Mouse (Mus musculus): ENCODE measurements around the gene Gjb4. TPM values are rescaled to one million over a fixed set of nuclear protein-coding genes. Genes with fewer than 3 reads are reported as not detected.
A peak's percentile ranks its signal among the peaks of the same experiment; 100 is the strongest.

The Gjb4 gene
- polyA plus RNA-seq, 1 experiment from 2014 or later: not detected

- no peak for ATAC-seq (ENCODE audit: insufficient number of reproducible peaks, insufficient read depth, low FRiP score, low read depth)
- no peaks in the 10 kb centered on the region for H3K27me3 ChIP-seq (ENCODE audit: control insufficient read depth, insufficient read depth, low read length)
- no peaks in the 10 kb centered on the region for H3K9me3 ChIP-seq (ENCODE audit: control insufficient read depth, low read depth, low read length)
- H3K9ac ChIP-seq (replicated peaks; ENCODE audit: low read depth, low read length): no peak overlapping the region
- H3K36me3 ChIP-seq (ENCODE audit: control insufficient read depth, insufficient read depth, low read length): no peaks in the 10 kb centered on the region
- H3K4me1 ChIP-seq (ENCODE audit: control insufficient read depth, insufficient read depth, low read length): no peaks in the 10 kb centered on the region
- no peak overlapping the region for H3K27ac ChIP-seq (ENCODE audit: low read length)
- H3K4me3 ChIP-seq (ENCODE audit: low read depth, low read length): no peak overlapping the region
- no peak overlapping the region for H3K4me2 ChIP-seq (replicated peaks; ENCODE audit: low read depth, low read length)
- 74% methylated on average over 3 of the region's 3 CpGs for WGBS
Observed at GRCm38 (mm10) chr4:127362520-127362919, 8.6 kb upstream of the Gjb4 start.

GRCm38 (mm10) chr4:127358018-127358417, 4.1 kb upstream of the Gjb4 start, which contains the start of gene Gjb5:
Gene Gjb5, minus strand, starts transcription at chr4:127358181.
- Histone ChIP-seq H3K9ac (replicated peaks; ENCODE audit: low read depth, low read length) (no peak within 1 kb of the TSS), H3K4me2 (replicated peaks; ENCODE audit: low read depth, low read length) (peak within 1 kb of the TSS; percentile 15)

GRCm38 (mm10) chr4:127354506-127355485, 915 bp upstream of the Gjb4 start:
- H3K4me3 ChIP-seq (ENCODE audit: low read depth, low read length): no peak overlapping the region
- no peak overlapping the region for H3K4me2 ChIP-seq (replicated peaks; ENCODE audit: low read depth, low read length)
- H3K27ac ChIP-seq (ENCODE audit: low read length): no peak overlapping the region
- WGBS: 30% methylated on average over 15 of the region's 15 CpGs
- H3K9ac ChIP-seq (replicated peaks; ENCODE audit: low read depth, low read length): no peak overlapping the region
- H3K9me3 ChIP-seq (ENCODE audit: control insufficient read depth, low read depth, low read length): no peaks in the 10 kb centered on the region
- no peaks in the 10 kb centered on the region for H3K27me3 ChIP-seq (ENCODE audit: control insufficient read depth, insufficient read depth, low read length)
- 0 out of 2 replicates have a peak, but pooled peaks have one; percentile 19 for ATAC-seq (ENCODE audit: insufficient number of reproducible peaks, insufficient read depth, low FRiP score, low read depth)
- no peaks in the 10 kb centered on the region for H3K36me3 ChIP-seq (ENCODE audit: control insufficient read depth, insufficient read depth, low read length)
- peaks cover 7% of the 10 kb centered on the region; the same call in 1 of the 2 replicates for H3K4me1 ChIP-seq (ENCODE audit: control insufficient read depth, insufficient read depth, low read length)

More at GRCm38 (mm10) chr4:127358018-127358417, 4.1 kb upstream of the Gjb4 start, which contains the start of gene Gjb5:
- no peak for ATAC-seq (ENCODE audit: insufficient number of reproducible peaks, insufficient read depth, low FRiP score, low read depth)
- Histone ChIP-seq H3K4me1 (ENCODE audit: control insufficient read depth, insufficient read depth, low read length) (peaks cover 7% of the 10 kb centered on the region; the same call in 1 of the 2 replicates), H3K27me3 (ENCODE audit: control insufficient read depth, insufficient read depth, low read length) (no peaks in the 10 kb centered on the region), H3K27ac (ENCODE audit: low read length) (no peak within 1 kb of the TSS), H3K4me3 (ENCODE audit: low read depth, low read length) (no peak within 1 kb of the TSS), H3K9me3 (ENCODE audit: control insufficient read depth, low read depth, low read length) (no peaks in the 10 kb centered on the region), H3K36me3 (ENCODE audit: control insufficient read depth, insufficient read depth, low read length) (no peaks in the 10 kb centered on the region)
- 13% methylated on average over 5 of the region's 5 CpGs for WGBS

GRCm38 (mm10) chr4:127352594-127352993, 1.3 kb downstream of the Gjb4 start:
- no peak overlapping the region for H3K27ac ChIP-seq (ENCODE audit: low read length)

GRCm38 (mm10) chr4:127349560-127350300, 4.2 kb downstream of the Gjb4 start:
- no peak for ATAC-seq (ENCODE audit: insufficient number of reproducible peaks, insufficient read depth, low FRiP score, low read depth)
- Histone ChIP-seq H3K36me3 (ENCODE audit: control insufficient read depth, insufficient read depth, low read length) (no peaks in the 10 kb centered on the region), H3K27ac (ENCODE audit: low read length) (no peak overlapping the region), H3K4me2 (replicated peaks; ENCODE audit: low read depth, low read length) (no peak overlapping the region), H3K4me3 (ENCODE audit: low read depth, low read length) (no peak overlapping the region), H3K9me3 (ENCODE audit: control insufficient read depth, low read depth, low read length) (no peaks in the 10 kb centered on the region), H3K9ac (replicated peaks; ENCODE audit: low read depth, low read length) (no peak overlapping the region), H3K27me3 (ENCODE audit: control insufficient read depth, insufficient read depth, low read length) (no peaks in the 10 kb centered on the region), H3K4me1 (ENCODE audit: control insufficient read depth, insufficient read depth, low read length) (peaks cover 5% of the 10 kb centered on the region; the same call in 1 of the 2 replicates)
- WGBS: 43% methylated on average over 4 of the region's 4 CpGs

More at GRCm38 (mm10) chr4:127352594-127352993, 1.3 kb downstream of the Gjb4 start:
- Histone ChIP-seq H3K27me3 (ENCODE audit: control insufficient read depth, insufficient read depth, low read length) (no peaks in the 10 kb centered on the region), H3K36me3 (ENCODE audit: control insufficient read depth, insufficient read depth, low read length) (no peaks in the 10 kb centered on the region), H3K4me2 (replicated peaks; ENCODE audit: low read depth, low read length) (no peak overlapping the region), H3K9ac (replicated peaks; ENCODE audit: low read depth, low read length) (no peak overlapping the region), H3K9me3 (ENCODE audit: control insufficient read depth, low read depth, low read length) (no peaks in the 10 kb centered on the region), H3K4me3 (ENCODE audit: low read depth, low read length) (no peak overlapping the region), H3K4me1 (ENCODE audit: control insufficient read depth, insufficient read depth, low read length) (peaks cover 7% of the 10 kb centered on the region; the same call in 1 of the 2 replicates)
- ATAC-seq (ENCODE audit: insufficient number of reproducible peaks, insufficient read depth, low FRiP score, low read depth): no peak
- WGBS: 30% methylated on average over 1 of the region's 1 CpGs

- 53% methylated on average over 5 of the region's 5 CpGs for WGBS
- Histone ChIP-seq H3K36me3 (ENCODE audit: control insufficient read depth, insufficient read depth, low read length) (no peaks in the 10 kb centered on the region), H3K4me2 (replicated peaks; ENCODE audit: low read depth, low read length) (no peak overlapping the region), H3K9ac (replicated peaks; ENCODE audit: low read depth, low read length) (no peak overlapping the region), H3K27ac (ENCODE audit: low read length) (no peak overlapping the region), H3K4me1 (ENCODE audit: control insufficient read depth, insufficient read depth, low read length) (no peaks in the 10 kb centered on the region), H3K9me3 (ENCODE audit: control insufficient read depth, low read depth, low read length) (no peaks in the 10 kb centered on the region), H3K4me3 (ENCODE audit: low read depth, low read length) (no peak overlapping the region), H3K27me3 (ENCODE audit: control insufficient read depth, insufficient read depth, low read length) (no peaks in the 10 kb centered on the region)
- no peak for ATAC-seq (ENCODE audit: insufficient number of reproducible peaks, insufficient read depth, low FRiP score, low read depth)
Observed at GRCm38 (mm10) chr4:127345000-127345399, 8.9 kb downstream of the Gjb4 start.

- Histone ChIP-seq H3K27me3 (ENCODE audit: control insufficient read depth, insufficient read depth, low read length) (no peaks in the 10 kb centered on the region), H3K4me1 (ENCODE audit: control insufficient read depth, insufficient read depth, low read length) (no peaks in the 10 kb centered on the region), H3K4me2 (replicated peaks; ENCODE audit: low read depth, low read length) (no peak overlapping the region), H3K9ac (replicated peaks; ENCODE audit: low read depth, low read length) (no peak overlapping the region), H3K4me3 (ENCODE audit: low read depth, low read length) (no peak overlapping the region), H3K36me3 (ENCODE audit: control insufficient read depth, insufficient read depth, low read length) (no peaks in the 10 kb centered on the region), H3K27ac (ENCODE audit: low read length) (no peak overlapping the region), H3K9me3 (ENCODE audit: control insufficient read depth, low read depth, low read length) (no peaks in the 10 kb centered on the region)
- WGBS: 38% methylated on average over 6 of the region's 6 CpGs
- ATAC-seq (ENCODE audit: insufficient number of reproducible peaks, insufficient read depth, low FRiP score, low read depth): no peak
Observed at GRCm38 (mm10) chr4:127341372-127341771, 12.5 kb downstream of the Gjb4 start.

GRCm38 (mm10) chr4:127337668-127338067, 16.2 kb downstream of the Gjb4 start:
- Histone ChIP-seq H3K4me3 (ENCODE audit: low read depth, low read length) (no peak overlapping the region), H3K27ac (ENCODE audit: low read length) (no peak overlapping the region), H3K4me2 (replicated peaks; ENCODE audit: low read depth, low read length) (no peak overlapping the region), H3K9ac (replicated peaks; ENCODE audit: low read depth, low read length) (no peak overlapping the region), H3K27me3 (ENCODE audit: control insufficient read depth, insufficient read depth, low read length) (0 out of 2 replicates have a peak, but pooled peaks cover 4% of the 10 kb centered on the region), H3K4me1 (ENCODE audit: control insufficient read depth, insufficient read depth, low read length) (no peaks in the 10 kb centered on the region), H3K36me3 (ENCODE audit: control insufficient read depth, insufficient read depth, low read length) (no peaks in the 10 kb centered on the region), H3K9me3 (ENCODE audit: control insufficient read depth, low read depth, low read length) (no peaks in the 10 kb centered on the region)
- no peak for ATAC-seq (ENCODE audit: insufficient number of reproducible peaks, insufficient read depth, low FRiP score, low read depth)
- WGBS: 88% methylated on average over 5 of the region's 5 CpGs
